Mouse (Mus musculus): ENCODE data around the gene Dclre1c. TPM values are rescaled to one million over a fixed set of nuclear protein-coding genes. Genes with fewer than 3 reads are reported as not detected.

The Dclre1c gene
- polyA plus RNA-seq, 1 experiment from 2014 or later, result 38.0 TPM

GRCm38 (mm10) chr2:3512076-3512475 lies 88.1 kb downstream of the Dclre1c start:
- Histone ChIP-seq H3K4me3 (ENCODE audit: inconsistent target) (peak overlapping the region; percentile 99), H3K27ac (peak overlapping the region; percentile 52), H3K36me3 (ENCODE audit: inconsistent target) (peaks cover 32% of the 10 kb centered on the region), H3K79me2 (ENCODE audit: inconsistent target) (peaks cover 51% of the 10 kb centered on the region)
- 0% methylated on average over 15 of the region's 15 CpGs for WGBS (ENCODE audit: missing documents)

- peak within 1 kb of the TSS; percentile 59 for H3K27ac ChIP-seq
- peaks cover 25% of the 10 kb centered on the region for H3K36me3 ChIP-seq (ENCODE audit: inconsistent target)
- peak within 1 kb of the TSS; percentile 99 for H3K4me3 ChIP-seq (ENCODE audit: inconsistent target)
- 1% methylated on average over 60 of the region's 60 CpGs for WGBS (ENCODE audit: missing documents)
- H3K79me2 ChIP-seq (ENCODE audit: inconsistent target), result peaks cover 47% of the 10 kb centered on the region
Observed at GRCm38 (mm10) chr2:3512552-3513454, 88.9 kb downstream of the Dclre1c start, which contains the start of the genes Gm45902, Hspa14 and Cdnf. Gm45902 (minus strand) TSS chr2:3512790. Hspa14 (minus strand) TSS chr2:3512814. Cdnf (plus strand) TSS chr2:3513030.

Other genes with a start within 250 kb of the Dclre1c start
- gene Nmt2, start 139.9 kb upstream of the Dclre1c start, polyA plus RNA-seq (2018), result 13.5 to 16.7 TPM (median 13.8 TPM) in 3 replicates
- 6.6 to 12.1 TPM (median 10.8 TPM) in 3 replicates for gene Rpp38, start 91.5 kb upstream of the Dclre1c start, polyA plus RNA-seq (2018)
- not detected in 3 replicates for gene Acbd7, start 88.0 kb upstream of the Dclre1c start, polyA plus RNA-seq (2018)
- gene Olah, start 26.9 kb upstream of the Dclre1c start, polyA plus RNA-seq (2018), result not detected in 3 replicates
- 1.7 to 2.3 TPM in 2 of 3 replicates, not detected in the other for gene Meig1, start 1.5 kb upstream of the Dclre1c start, polyA plus RNA-seq (2018)
- 0.42 to 2.5 TPM (median 1.1 TPM) in 3 replicates for gene Suv39h2, start 50.9 kb downstream of the Dclre1c start, polyA plus RNA-seq (2018)
- 1.7 to 2.7 TPM (median 1.9 TPM) in 3 replicates for gene Gm45902, start 88.7 kb downstream of the Dclre1c start, polyA plus RNA-seq (2018)
- 31.7 to 48.6 TPM (median 31.8 TPM) in 3 replicates for gene Hspa14, start 88.7 kb downstream of the Dclre1c start, polyA plus RNA-seq (2018)
- 0.56 to 1.2 TPM (median 0.57 TPM) in 3 replicates for gene Cdnf, start 88.9 kb downstream of the Dclre1c start, polyA plus RNA-seq (2018)
- gene Fam107b, start 146.4 kb downstream of the Dclre1c start, polyA plus RNA-seq (2018), result 17.1 to 33.9 TPM (median 23.6 TPM) in 3 replicates